Mouse (Mus musculus): Measurements from ENCODE around the gene Nol12. TPM values are rescaled to one million over a fixed set of nuclear protein-coding genes. Genes with fewer than 3 reads are reported as not detected.
A peak's percentile ranks its signal among the peaks of the same experiment; 100 is the strongest.

Gene Nol12
- total RNA-seq, 2 experiments from 2014 or later, result 17.8 to 18.9 TPM

GRCm38 (mm10) chr15:78914823-78915659 is 19.7 kb upstream of the Nol12 start:
- intact Hi-C loops (cut with DNase I), result loop anchor here (1.0 to 10.0 kb wide), 5 partner anchors 16 to 230 kb away; partner anchors contain the start of genes 1700088E04Rik and Polr2f
- no peak for DNase-seq

GRCm38 (mm10) chr15:78915660-78916017 is 19.1 kb upstream of the Nol12 start:
- peak; percentile 87 for DNase-seq
- intact Hi-C loops (cut with DNase I), result loop anchor here (1.0 to 10.0 kb wide), 4 partner anchors 16 to 229 kb away; partner anchors contain the start of genes 1700088E04Rik and Polr2f

- intact Hi-C loops (cut with DNase I), result loop anchor here (10.0 kb wide), 1 partner anchor 229 kb away; the partner anchor contains the start of genes 1700088E04Rik and Polr2f
- DNase-seq, result no peak
These were observed 18.5 kb upstream of the Nol12 start for GRCm38 (mm10) chr15:78916052-78916826.

DNA sequence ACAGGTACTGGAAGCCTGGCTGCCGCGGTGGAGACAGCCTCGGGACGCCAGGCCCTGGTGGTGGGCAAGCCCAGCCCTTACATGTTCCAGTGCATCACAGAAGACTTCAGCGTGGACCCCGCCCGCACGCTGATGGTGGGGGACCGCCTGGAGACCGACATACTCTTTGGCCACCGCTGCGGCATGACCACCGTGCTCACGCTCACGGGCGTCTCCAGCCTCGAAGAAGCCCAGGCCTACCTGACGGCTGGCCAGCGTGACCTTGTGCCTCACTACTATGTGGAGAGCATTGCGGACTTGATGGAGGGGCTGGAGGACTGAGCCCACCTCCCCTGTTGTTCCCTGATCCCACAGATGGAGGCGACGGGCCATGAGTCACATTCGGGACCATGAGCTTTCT is 16.6 kb upstream of the Nol12 start:
- no peak for DNase-seq
- intact Hi-C loops (cut with DNase I), result loop anchor here (10.0 kb wide), 1 partner anchor 227 kb away; the partner anchor contains the start of genes 1700088E04Rik and Polr2f

- intact Hi-C loops (cut with DNase I), result loop anchor here (10.0 kb wide), 1 partner anchor 225 kb away; the partner anchor contains the start of genes 1700088E04Rik and Polr2f
- DNase-seq, result no peak
These were observed 14.8 kb upstream of the Nol12 start for GRCm38 (mm10) chr15:78919914-78920313.

GRCm38 (mm10) chr15:78922700-78923099 is 12.0 kb upstream of the Nol12 start:
- intact Hi-C loops (cut with DNase I), result no loop called here
- DNase-seq, result no peak

GRCm38 (mm10) chr15:78923585-78923984 is 11.1 kb upstream of the Nol12 start:
- intact Hi-C loops (cut with DNase I), result no loop called here

GRCm38 (mm10) chr15:78925129-78925528 is 9.6 kb upstream of the Nol12 start:
- intact Hi-C loops (cut with DNase I), result no loop called here
- peak; percentile 43 to 55 for DNase-seq

More at GRCm38 (mm10) chr15:78923585-78923984, 11.1 kb upstream of the Nol12 start:
- no peak for DNase-seq

- peak; percentile 95 to 96 for DNase-seq
- intact Hi-C loops (cut with DNase I), result no loop called here
These were observed 8.5 kb upstream of the Nol12 start, which contains the start of gene Lgals1 for GRCm38 (mm10) chr15:78926021-78926919. TSS of gene Lgals1 (plus strand) at chr15:78926725.

- intact Hi-C loops (cut with DNase I), result no loop called here
- DNase-seq, result peak; percentile 50 to 63
These were observed 7.5 kb upstream of the Nol12 start for GRCm38 (mm10) chr15:78927021-78927787.

DNA sequence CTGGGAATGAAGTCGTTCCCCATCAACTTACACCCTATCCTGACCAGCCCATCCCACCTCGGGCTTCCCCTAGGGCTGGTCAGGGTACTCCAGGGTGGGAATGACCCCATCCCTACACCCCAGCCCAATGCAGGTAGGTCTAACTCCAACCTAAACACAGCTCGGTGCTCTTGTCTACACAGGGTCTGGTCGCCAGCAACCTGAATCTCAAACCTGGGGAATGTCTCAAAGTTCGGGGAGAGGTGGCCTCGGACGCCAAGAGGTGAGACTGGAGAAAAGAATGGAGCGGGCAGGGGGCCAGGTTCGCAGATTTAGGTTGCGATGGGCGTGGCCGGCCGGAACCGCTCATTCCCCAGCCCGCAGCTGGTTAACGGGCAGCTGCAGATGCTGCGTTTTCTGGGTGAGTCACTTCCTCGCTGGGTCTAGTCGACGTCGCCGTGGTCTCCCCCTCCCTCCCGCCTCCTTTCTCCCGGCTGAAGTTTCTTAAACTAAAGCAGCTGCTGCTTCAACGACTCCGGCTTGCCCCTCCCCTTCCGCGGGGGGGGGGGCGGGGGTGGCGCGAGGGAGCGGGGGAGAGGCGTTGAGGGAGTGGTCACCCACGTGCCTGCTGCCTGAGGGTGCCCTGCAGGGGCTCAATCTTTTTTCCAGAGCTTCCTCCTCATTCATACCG is 6.8 kb upstream of the Nol12 start:
- intact Hi-C loops (cut with DNase I), result no loop called here

GRCm38 (mm10) chr15:78928539-78928938 is 6.2 kb upstream of the Nol12 start:
- intact Hi-C loops (cut with DNase I), result no loop called here

More for the DNA sequence above, 6.8 kb upstream of the Nol12 start:
- DNase-seq, result peak; percentile 83 to 86

DNA sequence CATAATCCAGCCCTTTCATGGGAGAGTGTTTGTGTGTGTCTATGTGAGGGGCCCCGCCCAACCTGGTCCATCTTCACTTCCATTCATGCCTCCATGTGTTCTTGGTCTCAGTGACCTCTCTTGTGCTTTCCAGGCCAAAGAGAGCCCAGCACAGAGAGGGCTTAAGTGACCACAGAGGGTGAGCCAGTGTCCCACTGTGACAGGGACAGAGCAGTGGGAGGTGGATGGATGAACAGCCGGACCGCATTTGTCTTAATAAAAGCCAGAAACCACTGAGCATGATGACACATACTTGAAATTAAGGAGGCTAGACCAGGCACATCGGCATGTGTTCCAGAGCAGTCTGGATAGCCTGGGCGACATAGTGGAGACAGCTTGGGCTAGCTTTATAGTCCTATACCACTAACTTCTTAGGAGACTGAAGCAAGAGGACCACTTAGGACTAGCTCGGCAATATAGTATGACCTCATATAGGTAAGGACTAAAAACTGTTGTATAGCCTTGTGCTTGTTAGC is 4.5 kb upstream of the Nol12 start:
- no peak for DNase-seq
- intact Hi-C loops (cut with DNase I), result no loop called here

More at GRCm38 (mm10) chr15:78928539-78928938, 6.2 kb upstream of the Nol12 start:
- no peak for DNase-seq

DNA sequence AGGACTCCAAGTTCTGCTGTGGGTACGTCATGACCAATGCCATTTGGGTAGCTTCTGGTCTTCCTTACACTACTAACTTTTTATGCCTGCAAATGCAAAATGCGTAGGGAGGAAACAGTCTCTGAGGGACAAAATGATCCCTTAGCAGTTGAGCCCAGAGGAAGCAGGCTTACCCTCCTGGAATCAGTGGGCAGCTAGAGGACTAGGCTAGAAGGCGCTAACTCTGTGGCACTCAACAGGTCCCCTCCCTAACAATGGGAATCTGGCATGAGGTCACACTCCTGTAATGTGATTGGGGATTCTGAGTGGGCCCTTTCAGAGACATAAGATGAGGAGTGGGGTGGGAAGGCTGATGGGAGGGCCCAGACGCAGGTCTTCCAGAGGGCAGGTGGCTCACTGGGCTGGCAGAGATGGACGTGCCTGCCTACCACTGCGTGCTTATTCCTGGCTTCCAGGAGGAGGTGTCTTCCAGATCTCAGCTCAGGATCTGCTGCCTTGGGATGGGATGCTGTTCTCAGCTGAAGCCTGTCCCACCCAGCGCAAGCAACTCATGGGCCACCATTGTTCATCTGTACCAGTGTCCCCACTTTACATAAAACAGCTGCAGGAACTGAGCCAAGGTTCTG is 3.8 kb upstream of the Nol12 start:
- intact Hi-C loops (cut with DNase I), result loop anchor here (1.0 kb wide), 1 partner anchor 16 kb away; no protein-coding TSS in a partner anchor
- DNase-seq, result no peak

DNA sequence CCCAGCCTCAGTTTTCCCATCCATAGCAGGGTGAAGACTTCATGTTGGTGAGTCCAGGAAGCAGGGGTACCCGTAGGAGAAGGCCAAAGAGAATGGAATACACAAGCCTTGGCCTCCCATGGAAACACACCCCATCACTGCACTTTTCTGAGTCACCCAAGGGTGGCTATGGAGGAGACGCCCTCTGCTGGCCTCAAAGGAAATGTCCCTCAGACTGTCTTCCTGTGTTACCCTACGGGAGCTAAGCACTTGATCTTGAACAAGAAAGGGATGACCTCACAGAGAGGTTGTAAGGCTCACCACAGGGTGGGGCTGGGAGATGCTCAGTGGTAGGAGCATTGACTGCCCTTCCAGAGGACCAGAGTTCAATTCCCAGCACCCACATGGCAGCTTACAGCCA is 3.2 kb upstream of the Nol12 start:
- peak; percentile 72 to 73 for DNase-seq
- intact Hi-C loops (cut with DNase I), result loop anchor here (1.0 kb wide), 1 partner anchor 16 kb away; no protein-coding TSS in a partner anchor

DNA sequence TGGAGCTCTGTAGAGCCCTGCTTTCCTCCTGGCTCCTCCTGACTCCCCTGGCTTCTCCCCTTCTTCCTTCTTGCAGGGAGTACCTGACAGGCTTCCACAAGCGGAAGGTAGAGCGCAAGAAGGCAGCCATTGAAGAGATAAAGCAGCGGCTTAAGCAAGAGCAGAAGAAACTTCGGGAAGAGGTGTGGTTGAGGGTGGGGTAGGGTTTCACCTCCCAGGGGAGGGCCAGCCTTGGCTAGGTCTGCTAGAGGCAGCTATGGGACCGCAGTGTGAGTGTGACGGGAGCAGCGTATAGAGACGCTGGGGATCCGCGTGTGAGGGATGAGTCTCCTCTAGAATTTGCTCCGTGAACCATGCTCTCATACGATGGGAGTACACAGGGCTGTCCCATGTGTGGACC is 1.7 kb downstream of the Nol12 start:
- no peak for DNase-seq

GRCm38 (mm10) chr15:78937311-78937710 is 2.6 kb downstream of the Nol12 start:
- no peak for DNase-seq
- intact Hi-C loops (cut with DNase I), result no loop called here

More for the DNA sequence above, 1.7 kb downstream of the Nol12 start:
- intact Hi-C loops (cut with DNase I), result no loop called here

- no peak for DNase-seq
- intact Hi-C loops (cut with DNase I), result no loop called here
These were observed 3.2 kb downstream of the Nol12 start for GRCm38 (mm10) chr15:78937963-78938362.
